ENCODE assay signal across 27 mouse cellular contexts in genomic region chr1:118551152-118551551, GRCm38 (mm10).
DNase-seq lines count a peak whose midpoint lies in the region; ATAC-seq and TF ChIP-seq lines count a peak whose summit lies in the region.
"Had no signal": no experiment of that assay in that cellular context is flagged by ENCODE, and none has a peak within 500 bp of the region (broad histone marks: within the 10 kb centered on the region; RNA-seq: fewer than 3 reads in every experiment).

No protein-coding gene starts in this region.

- peak; percentile 54 for ATAC-seq in frontal cortex, adult (ENCODE audit: low TSS enrichment)
- ATAC-seq: activated CD4-positive, CD25-positive, alpha-beta regulatory T cell, adult 4 months; CD4-positive, CD25-positive, alpha-beta regulatory T cell, adult 4 months; forebrain, embryonic 14.5 days; Patski had no signal

- H3K4me3 ChIP-seq in layer of hippocampus, adult 2 months = no peak overlapping the region
- H3K4me3 ChIP-seq: embryonic facial prominence, embryonic 13.5 days; embryonic facial prominence, embryonic 15.5 days; erythroblast, embryonic 14.5 days; forebrain, embryonic 10.5 days; forebrain, embryonic 12.5 days had no signal

- no peak for TF ChIP-seq CTCF in layer of hippocampus, adult 2 months (conservative IDR thresholded peaks at IDR 0.05)

- H3K27ac ChIP-seq in layer of hippocampus, adult 2 months = peak overlapping the region; percentile 84
- H3K27ac ChIP-seq: embryonic facial prominence, embryonic 13.5 days; embryonic facial prominence, embryonic 15.5 days; forebrain, embryonic 10.5 days; forebrain, embryonic 12.5 days had no signal

- no peak for DNase-seq in frontal cortex, postnatal 10 days (ENCODE audit: low spot score in 2 of 2)
- peak in 1 of 2 experiments; percentile 45 for DNase-seq in layer of hippocampus, adult 2 months (ENCODE audit: low spot score in 2 of 2)
- DNase-seq in layer of hippocampus, postnatal 36 days = no peak
- peak; percentile 39 for DNase-seq in layer of hippocampus, adult 9-11 months
- DNase-seq in layer of hippocampus, postnatal 25 days (ENCODE audit: extremely low spot score in 1 of 2, low spot score in 1 of 2) = no peak
- DNase-seq in right cerebral cortex, postnatal 36 days (ENCODE audit: low spot score in 2 of 2) = no peak
- DNase-seq: adrenal gland, adult 8-10 months; adrenal gland, postnatal 14 days; adrenal gland, postnatal 36 days; B cell, adult 2 months; cerebellum, adult 11 months; cerebellum, adult 18-20 months; cerebellum, adult 8-10 months; cerebellum, adult 9-11 months; cerebellum, postnatal 14 days; cerebellum, postnatal 36 days; embryo, embryonic 11 days had no signal
